Mouse (Mus musculus): ENCODE data around the gene Efhc1.
A peak's percentile ranks its signal among the peaks of the same experiment; 100 is the strongest.
"Not testable (repeated sequence)": the region's sequence is repeated elsewhere in the genome, so short reads cannot be mapped to it uniquely, and the experiment has no call there.

Gene Efhc1

DNA sequence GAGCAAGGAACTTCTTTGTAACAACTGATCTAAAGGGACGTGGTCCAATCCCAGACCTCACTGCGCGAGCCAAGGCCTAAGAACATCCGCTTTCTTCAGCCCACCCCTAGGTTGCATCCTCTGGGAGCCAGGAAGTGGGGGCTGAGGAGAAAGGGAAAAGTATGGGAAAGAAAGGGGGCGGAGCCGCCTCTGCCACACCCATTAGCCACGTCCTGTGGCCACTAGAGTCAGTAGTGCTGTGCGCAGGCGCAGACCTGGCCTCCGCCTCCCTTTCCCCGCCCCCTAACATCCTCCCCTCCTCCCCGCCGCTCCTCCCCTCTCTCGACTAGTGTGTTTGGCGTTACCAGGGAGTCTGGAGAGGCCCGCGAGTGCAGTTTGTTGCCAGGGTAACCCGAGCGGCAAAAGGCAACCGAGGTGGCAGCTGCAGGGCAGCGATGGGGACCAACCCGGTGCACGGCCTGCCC, at the start of gene Efhc1:
Efhc1 (plus strand) TSS at position 327 of the 464 bp plus-strand sequence.
- DNase-seq, result peak; percentile 91

DNA sequence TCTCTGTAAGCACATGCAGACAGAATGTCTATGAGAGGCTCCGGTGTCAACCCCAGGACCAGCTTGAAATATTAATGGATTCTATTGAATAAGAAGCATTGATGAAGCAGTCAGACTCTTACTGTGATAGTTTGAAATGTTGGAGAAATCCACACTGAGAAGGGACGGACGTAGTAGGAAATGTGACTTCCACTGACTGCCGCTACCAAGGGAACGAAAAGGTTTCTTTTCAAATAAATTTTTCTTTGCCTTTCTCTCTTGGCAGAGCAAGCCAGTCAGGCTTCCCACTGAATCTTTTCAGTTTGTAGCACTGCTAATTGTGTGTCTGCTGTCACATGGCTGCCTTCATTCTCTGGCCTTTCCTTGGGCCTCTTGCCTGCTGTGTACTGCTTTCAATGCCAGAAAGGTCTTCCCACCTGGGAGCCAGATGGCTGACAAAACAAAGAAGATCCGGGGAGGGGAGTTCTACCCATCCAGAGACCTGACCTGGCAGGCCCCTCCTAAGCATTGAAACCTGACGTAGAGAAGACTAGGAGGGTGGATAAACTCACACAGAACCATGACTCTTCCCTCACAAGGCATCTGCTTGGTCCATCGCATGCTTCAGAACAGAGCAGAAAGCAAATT, 45.8 kb upstream of the Efhc1 start:
- DNase-seq, result no peak

DNA sequence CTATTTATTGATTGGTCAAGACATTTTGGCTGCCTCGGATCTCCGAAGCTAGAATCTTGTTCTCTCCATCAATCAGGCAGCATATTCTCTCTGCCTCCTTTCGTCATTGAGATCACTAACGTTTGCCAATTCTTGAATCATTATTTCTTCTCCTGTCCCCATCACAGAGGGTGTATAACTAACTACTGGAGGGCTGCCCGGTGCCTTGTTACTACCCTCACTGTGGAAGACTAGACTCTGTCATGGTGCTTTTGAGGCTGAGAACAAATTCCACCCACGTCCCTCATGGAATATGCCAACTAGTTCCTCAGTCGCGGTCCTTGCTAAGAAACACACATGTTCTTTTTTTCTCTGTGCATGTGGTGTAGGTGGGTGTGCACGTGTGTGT, 45.3 kb upstream of the Efhc1 start:
- no peak for DNase-seq

DNA sequence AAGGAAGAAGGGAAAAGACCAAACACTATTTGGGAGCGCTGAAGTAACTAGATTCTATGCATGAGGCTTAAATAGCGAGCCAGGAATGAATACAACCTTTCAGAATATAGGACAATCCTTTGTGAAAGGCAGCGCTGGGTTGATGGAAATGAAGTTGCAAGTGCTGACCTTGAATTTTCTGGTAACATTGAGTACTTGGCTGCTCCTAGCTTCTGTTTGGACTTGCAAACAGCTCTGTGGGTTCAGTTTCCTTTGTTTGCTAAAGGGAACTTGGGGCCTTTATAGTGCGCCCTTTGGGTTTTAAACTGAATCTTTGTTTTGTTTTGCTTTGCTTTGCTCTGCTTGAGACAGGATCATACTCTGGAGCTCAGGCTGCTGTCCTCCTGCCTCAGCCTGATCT, 42.9 kb upstream of the Efhc1 start:
- DNase-seq, result no peak

DNA sequence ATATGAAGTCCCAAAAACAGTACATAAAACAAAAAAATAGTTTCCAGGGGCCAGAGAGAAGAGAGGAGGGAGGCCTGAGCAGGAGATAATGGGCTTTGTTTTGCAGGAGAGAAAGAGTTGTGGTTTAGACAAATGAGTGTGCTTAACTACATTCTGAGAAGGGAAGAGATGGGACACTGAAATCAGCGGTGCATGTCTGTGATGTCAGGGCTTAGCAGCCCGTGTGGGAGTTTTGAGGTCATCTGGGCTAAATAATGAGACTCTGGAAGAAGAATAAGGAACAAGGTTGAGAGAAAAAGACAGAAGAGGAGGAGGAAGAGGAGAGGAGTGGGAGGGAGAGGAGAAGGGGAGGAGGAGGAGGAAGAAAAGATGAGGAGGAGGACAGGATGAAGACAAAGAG, 39.3 kb upstream of the Efhc1 start:
- DNase-seq, result no peak

DNA sequence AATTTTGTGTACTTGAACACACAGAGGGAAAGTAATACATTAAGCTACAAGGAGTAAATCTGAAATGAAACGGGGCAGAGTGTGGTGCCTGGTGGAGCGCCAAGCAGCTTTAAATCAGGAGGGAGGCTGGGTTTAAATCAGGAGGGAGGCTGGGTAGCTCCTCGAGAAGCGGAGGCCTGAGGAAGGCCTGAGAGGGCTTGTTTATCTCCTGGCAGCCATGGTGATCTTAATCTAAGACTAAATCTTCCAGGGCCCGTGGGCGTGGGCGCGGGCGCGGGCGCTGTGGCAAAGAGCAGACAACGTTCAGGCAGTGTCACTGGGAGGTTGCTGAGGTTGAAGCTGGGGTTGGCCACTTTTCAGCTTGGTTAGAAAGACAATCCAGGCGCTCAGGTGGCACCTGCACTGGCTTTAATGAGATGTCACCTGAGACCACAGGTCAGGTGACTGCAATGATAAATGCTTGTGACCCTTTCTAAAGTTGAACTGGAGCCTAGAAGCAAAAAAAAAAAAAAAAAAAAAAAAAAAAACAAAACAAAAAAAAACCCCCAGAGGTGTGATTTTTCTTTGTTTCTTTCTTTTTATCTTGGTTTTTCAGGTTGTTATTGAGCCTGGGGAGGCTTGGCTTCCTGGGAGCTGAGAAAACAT, 38.8 kb upstream of the Efhc1 start:
- DNase-seq, result peak; percentile 51

DNA sequence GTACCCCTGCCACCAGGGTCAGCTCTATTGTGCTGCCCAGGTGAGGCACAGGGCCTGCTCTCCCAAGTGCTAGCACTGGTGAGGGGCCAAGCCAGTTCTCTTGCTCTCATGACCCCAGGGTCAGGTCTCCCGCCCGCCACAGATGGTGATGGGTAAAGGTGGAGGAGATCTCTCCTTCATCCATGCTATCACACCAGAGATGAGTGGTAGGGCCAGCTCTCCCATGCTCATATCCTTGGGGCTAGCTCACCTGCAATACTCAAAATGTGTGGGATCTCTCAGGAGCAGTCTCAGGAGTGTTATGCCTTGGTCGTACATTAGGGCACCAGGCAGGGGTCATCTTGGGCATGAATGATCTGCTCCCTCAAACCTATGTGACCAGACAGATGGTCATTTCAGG, 36.7 kb upstream of the Efhc1 start:
- DNase-seq, result no peak

DNA sequence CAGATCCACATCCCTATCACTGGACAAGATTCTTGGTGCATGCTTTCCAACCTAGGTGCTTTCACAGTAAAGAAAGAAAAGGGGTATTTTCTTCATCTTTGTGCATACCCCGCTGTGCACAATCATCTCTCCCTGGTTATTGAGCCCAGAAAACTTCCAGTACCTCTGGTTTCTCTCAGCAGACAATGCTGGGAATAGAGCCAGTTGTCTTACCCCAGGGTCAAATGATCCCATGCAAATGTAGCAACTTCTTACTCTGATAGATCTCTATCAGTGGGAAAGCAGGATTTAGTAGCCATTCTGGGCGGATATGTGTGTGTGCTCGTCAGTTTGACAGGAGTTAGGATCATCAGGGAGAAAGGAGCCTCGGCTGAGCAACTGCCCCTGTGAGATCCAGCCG, 35.8 kb upstream of the Efhc1 start:
- no peak for DNase-seq

DNA sequence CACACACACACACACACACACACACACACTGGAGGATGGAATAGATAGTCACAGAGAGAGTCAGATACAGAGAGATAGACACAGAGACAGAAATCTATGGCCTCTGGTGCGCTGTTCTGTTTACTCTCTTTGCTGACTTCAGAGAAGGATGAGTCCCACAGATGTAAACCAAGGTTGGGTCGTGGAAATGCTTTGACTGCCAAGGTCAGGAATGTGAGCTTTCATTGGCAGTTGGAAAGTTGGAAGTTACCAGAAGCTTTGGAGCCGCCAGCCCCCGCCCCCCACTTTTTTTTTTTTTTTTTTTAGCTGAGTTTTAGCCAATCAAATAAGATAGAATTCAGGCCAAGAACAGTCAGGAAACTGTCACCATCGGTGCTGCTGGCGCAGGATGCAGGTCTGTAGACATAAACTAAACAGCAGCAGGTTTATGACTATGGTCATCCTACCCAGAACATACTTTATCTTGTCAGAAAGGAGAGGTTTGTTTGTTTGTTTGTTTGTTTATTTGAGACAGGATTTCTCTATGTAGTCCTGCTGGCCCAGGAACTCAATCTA, 33.9 kb upstream of the Efhc1 start:
- no peak for DNase-seq

DNA sequence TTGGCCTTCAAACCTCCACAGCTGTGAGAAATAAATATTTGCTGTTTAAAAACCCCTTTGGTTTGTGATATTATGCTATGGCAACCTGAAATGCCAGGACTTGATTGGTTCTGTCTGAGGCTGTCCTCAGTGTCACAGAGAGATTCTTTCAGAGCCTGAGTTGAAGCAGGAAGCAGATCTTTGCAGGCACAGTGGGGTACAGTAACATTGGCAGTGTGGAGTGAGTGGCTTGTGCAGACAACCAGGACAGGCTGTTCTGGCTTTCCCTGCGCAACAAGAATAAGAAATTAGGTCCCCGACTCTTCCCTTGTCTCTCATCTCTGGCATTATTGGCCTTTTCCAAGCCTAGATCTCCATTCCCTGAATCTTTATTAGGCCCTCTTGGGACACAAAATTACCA, 31.7 kb upstream of the Efhc1 start:
- DNase-seq, result no peak

DNA sequence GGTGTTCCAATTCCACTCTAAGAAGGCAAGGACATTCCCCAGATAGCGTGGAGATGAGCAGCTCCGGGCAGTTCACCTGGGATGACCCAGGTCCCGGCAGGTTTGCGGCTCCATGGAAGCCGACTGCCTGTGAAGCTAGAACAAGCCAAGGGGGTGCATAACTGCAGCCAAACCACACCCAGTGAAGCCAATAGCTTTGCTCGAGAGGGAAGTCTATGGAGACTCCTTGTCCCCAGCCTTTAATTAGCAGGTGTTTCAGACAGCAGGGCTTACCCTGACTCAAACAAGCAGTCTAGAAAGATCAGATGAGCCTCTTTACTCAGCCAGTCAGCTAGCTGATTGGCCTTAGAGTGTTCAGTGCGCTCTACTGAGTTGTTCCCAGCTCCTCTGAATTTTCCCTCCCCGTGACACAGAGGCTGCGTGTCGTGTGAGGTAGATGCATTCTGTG, 30.3 kb upstream of the Efhc1 start:
- no peak for DNase-seq

DNA sequence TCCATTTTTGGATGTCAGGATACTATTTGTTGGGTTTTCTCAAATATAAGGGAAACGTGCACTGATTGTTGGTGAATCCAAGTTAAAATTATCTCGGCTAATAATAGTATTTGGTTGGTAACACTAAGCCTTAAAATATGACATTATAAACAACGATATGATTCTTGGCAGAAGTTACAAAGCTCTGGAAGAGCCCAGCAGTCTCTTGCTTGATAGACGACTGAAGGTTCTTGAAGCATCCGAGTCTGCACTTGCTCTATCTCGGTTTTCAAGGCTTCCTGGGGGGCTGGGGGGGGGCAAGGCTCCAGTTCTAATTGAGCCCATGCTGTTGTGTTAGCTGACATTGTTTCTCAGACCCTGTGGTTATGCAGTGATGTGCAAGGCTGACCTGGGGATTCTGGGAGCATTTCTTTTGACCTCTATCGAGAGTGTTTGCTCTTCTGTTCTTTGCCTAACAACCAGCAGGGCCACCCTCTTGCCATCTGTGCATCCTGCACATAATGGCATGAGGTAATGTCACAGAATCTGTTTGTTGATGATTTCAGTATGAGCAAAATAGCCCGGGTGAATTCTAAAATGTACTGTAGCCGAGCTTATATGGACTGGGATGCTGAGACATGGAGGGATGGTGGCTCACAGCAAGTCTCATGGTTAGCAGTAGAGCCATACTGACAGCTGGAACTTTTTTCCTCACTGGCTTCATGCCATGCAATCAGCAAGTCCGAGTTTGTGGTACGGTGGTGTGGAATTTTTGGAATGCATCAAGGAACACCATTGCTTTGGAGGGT, 28.6 kb upstream of the Efhc1 start:
- DNase-seq, result no peak

DNA sequence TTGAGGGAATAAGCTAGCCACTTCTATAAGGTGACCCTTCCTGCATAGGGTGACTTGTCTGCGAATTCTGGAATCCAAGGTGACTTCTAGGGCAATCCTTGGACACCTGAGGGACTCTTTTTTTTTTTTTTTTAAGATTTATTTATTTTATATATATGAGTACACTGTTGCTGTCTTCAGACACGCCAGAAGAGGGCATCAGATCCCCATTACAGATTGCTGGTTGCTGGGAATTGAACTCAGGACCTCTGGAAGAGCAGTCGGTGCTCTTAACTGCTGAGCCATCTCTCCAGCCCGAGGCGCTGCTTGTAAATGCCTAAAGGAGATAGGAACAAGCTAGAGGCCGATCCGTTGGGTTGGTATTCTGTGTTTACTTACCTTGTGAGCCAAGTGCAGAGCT, 26.1 kb upstream of the Efhc1 start:
- DNase-seq, result not testable (repeated sequence)

DNA sequence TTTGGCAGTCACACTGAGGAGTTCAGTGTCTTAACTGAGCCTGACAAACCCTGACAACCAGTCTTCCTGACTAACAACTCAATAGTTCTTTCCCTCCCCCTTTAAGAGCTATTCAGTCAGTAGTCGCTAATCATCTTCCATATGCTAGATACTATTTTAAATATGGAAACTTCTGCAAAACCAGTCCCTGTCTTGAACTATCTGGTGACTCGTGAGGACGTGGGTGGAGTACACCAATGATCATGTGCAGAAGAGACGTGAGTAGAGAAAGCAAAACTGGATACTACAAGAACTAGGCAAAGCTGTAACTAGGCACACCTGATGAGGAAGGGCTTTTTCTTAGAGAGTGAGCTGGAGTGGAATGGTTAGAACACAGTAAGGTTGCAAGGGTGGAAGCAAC, 25.5 kb upstream of the Efhc1 start:
- no peak for DNase-seq

DNA sequence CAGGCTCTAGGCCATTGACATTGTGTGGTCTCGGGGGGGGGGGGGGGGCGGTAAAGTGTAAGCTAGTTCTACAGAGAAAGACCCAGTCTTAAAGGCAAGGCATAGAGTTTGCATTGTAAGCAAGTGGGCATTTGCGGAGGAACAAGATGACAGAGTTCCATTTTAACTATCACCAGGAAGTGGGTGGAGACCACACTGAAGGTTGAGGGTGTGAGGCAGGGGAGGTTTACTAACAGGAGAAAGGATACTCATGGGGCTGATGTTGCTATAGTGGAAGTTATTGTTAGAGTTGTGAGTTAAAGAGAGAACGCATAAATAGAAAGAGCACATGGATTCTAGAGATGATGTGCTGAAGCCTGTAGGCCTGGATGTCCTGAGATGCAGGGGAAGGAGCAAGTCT, 25.1 kb upstream of the Efhc1 start:
- DNase-seq, result no peak

DNA sequence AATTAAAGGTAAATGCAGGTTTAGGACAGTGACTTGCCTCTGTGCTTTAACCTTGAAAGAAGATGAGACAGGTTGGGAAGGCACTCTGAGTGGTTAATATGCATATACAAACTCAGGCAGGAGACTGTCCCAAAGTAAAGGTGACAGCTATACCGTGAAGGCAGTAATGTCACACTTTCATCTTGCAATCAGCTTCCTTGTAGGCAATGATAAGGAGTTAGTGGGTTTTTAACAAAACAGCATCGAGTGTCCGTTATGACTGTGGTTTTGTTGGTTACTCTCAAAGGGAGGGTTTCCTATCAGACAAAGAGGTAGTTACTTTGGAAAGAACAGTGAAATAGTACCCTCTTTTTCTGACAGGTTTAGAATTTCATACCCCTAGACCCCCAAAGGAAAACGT, 22.9 kb upstream of the Efhc1 start:
- no peak for DNase-seq

DNA sequence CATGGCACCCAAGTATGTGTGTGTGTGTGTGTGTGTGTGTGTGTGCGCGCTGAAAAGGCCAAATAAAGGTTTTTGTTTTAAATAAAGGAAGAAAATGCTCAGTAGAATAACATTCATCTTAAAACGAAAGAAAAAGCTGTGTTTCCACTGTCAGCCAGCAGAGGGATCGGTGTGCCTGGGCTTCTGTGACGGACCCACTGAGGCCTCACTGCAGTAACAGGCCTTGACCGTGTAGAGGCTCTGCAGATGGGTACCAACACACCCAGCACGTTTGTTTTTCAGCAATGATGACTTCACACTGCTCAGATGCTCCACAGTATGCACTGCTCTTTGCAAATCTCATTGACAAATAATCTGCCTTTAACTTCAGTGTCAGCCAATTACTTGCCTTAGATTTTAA, 18.0 kb upstream of the Efhc1 start:
- peak; percentile 78 for DNase-seq

DNA sequence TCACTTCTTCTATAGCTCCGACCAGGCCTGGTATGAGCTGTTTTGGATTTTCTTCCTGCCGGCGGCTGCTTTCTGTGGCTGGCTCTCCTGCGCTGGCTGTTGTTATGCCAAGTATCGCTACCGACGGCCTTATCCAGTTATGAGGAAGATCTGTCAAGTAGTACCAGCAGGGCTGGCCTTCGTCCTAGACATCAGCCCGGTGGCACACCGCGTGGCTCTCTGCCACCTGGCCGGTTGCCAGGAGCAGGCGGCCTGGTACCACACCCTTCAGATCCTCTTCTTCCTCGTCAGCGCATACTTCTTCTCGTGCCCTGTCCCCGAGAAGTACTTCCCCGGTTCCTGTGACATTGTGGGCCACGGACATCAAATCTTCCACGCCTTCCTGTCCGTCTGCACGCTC, 16.3 kb upstream of the Efhc1 start:
- DNase-seq, result no peak

DNA sequence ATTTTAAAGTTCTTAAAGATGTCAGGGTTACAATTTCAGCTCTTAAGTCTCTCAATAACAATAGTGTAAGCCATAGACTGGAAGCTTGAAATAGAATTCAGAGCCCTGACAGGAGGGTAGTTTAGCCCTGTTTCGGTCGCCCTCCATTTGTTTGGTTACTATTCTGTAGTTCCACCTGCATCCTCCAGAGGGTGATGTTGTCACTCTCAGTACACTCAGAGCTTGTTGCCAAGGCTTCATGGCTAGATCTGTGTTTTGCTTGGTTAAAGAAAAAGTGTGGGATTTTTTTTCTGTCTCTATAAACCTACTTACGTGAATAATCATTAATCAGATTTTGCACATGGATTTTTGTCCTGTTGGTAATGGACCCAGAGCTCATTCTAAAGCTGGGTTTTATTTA, 12.4 kb upstream of the Efhc1 start:
- peak; percentile 65 for DNase-seq

DNA sequence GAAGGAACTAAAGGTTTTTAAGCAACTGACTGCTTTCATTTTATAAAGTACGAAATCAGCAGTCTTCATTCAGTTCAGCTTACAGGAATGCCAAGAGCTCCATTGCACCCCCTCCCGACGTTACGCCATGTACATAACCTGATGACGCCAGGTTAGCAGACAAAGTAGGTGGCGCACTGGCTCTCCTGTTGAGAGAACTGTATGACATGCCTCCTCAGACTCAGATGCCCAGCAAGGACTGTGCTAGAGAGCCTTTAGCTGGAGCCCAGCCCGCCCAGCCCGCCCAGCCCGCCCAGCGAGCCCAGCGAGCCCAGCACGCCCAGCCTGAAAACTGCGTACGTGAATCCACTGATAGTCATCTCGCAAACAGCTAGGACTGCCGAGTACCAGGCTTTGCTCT, 11.3 kb upstream of the Efhc1 start:
- DNase-seq, result peak; percentile 75

DNA sequence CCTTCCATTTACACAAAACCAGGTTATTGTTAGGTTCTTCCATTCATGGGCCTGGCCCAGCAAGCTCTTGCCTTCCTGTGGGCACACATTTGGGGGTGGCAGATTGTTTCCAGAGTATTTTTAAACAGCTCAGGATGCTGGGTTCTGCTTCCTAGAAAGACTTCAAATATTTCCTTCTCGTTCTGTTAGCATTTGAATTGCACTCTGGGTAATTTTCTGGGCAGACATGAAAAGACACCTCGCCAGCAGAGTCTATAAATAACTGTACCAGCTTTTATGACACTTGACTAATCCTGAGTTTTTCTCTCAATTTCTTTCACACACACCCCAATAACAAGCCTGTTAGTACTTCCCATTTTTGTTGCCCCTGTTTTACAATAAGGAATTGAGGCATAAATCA, 10.1 kb upstream of the Efhc1 start:
- DNase-seq, result no peak

DNA sequence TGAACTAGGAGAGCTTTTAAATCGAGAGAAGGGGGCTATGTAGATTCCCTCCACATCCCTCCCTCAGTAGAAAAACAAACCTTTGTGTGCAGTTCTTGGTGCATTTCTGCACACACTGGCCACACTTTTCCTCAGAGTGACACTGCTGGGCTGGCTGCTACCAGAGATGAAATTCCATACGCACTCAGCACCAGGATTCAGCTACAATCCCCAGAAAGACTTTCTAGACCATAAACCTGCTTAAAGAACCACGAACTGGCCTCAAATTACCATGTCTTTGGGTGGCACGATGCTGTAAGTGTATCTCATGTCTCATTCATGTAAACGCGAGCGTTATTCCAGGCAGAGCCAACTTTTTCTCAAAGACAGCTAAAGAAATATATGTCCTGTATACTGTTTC, 9.6 kb upstream of the Efhc1 start:
- no peak for DNase-seq

DNA sequence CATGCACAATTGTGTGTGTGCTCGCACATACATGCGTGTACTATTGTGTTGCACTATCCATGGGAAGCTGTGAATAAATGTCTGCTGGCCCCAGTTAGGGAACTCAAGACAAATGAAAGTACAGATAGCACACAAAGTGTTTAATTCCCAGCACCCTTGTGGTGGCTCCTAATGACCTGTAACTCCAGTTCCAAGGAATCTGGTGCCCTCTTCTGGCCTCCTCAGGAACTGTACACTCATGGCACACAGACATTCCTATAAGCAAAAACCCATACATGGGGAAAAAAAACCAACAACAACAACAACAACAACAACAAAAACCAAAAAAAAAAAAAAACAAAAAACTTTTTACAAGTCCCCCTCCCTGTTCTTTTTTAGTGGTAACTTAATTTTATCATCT, 8.4 kb upstream of the Efhc1 start:
- peak; percentile 24 for DNase-seq

DNA sequence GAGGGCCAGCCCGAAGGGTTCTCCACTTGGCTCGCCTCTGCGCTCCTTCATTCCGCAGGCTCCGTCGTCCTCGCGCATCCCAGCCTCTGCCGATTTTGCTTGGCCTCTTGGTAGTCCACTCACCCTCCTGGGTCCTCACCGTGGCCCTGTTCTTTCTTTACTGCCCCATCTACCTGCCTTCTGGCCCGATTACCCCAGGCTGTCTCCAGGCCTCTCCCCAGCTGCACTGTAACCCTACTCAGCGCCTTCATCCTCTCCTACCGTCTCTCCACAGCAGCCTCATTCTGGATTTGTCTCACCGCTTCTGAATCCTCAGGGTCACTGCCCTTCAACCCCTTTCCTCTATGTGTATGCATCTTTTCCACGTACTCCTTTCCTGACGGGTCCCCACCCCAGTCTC, 373 bp downstream of the Efhc1 start:
- DNase-seq, result no peak
